Mouse (Mus musculus) heart, embryonic 11.5 days (tissue): ENCODE measurements around the gene Sept3. TPM values are rescaled to one million over a fixed set of nuclear protein-coding genes. Genes with fewer than 3 reads are reported as not detected.

ENCODE experiments used
- ATAC-seq: fragments of 200-750 bp; cut with Nextera tagmentation; replicated peaks from 2 replicates; pipeline ENCODE4 v1.8.0; 2017; ENCODE audit warnings: moderate library complexity; ENCODE audit not compliant: insufficient number of reproducible peaks, low FRiP score, low TSS enrichment
- H3K27ac ChIP-seq: fragments of 300-500 bp; sonication (generic); 2 replicates; pipeline ENCODE4 v1.5.1; 2014; ENCODE audit warnings: mild to moderate bottlenecking, low read depth, low read length
- H3K27me3 ChIP-seq: fragments of 300-500 bp; sonication (generic); 2 replicates; pipeline ENCODE4 v1.6.1; 2014; ENCODE audit warnings: mild to moderate bottlenecking, low read length, mixed read lengths; ENCODE audit not compliant: control insufficient read depth, insufficient read depth
- H3K36me3 ChIP-seq: fragments of 300-500 bp; sonication (generic); 2 replicates; pipeline ENCODE4 v1.6.1; 2014; ENCODE audit warnings: mild to moderate bottlenecking, low read length, moderate library complexity, mixed read lengths; ENCODE audit not compliant: control insufficient read depth, insufficient read depth
- H3K4me1 ChIP-seq: fragments of 300-500 bp; sonication (generic); 2 replicates; pipeline ENCODE4 v1.6.1; 2014; ENCODE audit warnings: low read length; ENCODE audit not compliant: control insufficient read depth, insufficient read depth
- H3K4me2 ChIP-seq: fragments of 300-500 bp; sonication (generic); 2 replicates; pipeline ENCODE4 v1.6.1; 2014; ENCODE audit warnings: mild to moderate bottlenecking, moderate library complexity
- H3K4me3 ChIP-seq: fragments of 300-500 bp; sonication (generic); 2 replicates; pipeline ENCODE4 v1.5.1; 2014; ENCODE audit warnings: low read depth, low read length
- H3K9ac ChIP-seq: fragments of 300-500 bp; sonication (generic); 2 replicates; pipeline ENCODE4 v1.6.1; 2014; ENCODE audit warnings: mild to moderate bottlenecking, low read depth, low read length, moderate library complexity
- H3K9me3 ChIP-seq: fragments of 300-500 bp; sonication (generic); replicated peaks from 2 replicates; pipeline ENCODE4 v1.6.1; 2016; ENCODE audit warnings: low read length; ENCODE audit not compliant: control insufficient read depth
- WGBS: fragments of 180-500 bp; shearing (Covaris S2); extraction: QIAGEN DNeasy Blood & Tissue Kit; methylation state at CpG from one replicate; pipeline ENCODE4 v1.1.7; 2014; ENCODE audit not compliant: insufficient replicate concordance; 5-methylcytosine and 5-hydroxymethylcytosine counted together
- polyA plus RNA-seq: library from polyadenylated mRNA; unstranded; fragments of >200 nt; fragmentation: Nextera tagmentation; extraction: Ambion mirVana; gene quantifications from 2 replicates; pipeline ENCODE4 v1.2.1, GENCODE M21; 2014

Sept3 gene
- polyA plus RNA-seq, 1 experiment from 2014 or later, result 6.2 TPM

GRCm38 (mm10) chr15:82343368-82344287 lies 68.9 kb downstream of the Sept3 start:
- H3K27ac ChIP-seq, result peak overlapping the region; percentile 60
- H3K4me3 ChIP-seq, result no peak overlapping the region
- peaks cover 30% of the 10 kb centered on the region for H3K4me1 ChIP-seq
- no peaks in the 10 kb centered on the region for H3K9me3 ChIP-seq
- peaks cover 8% of the 10 kb centered on the region for H3K36me3 ChIP-seq
- no peaks in the 10 kb centered on the region for H3K27me3 ChIP-seq
- H3K4me2 ChIP-seq, result peak overlapping the region; percentile 23; the same call in 1 of the 2 replicates
- no peak for ATAC-seq
- WGBS, result 87% methylated on average over 27 of the region's 27 CpGs
- H3K9ac ChIP-seq, result no peak overlapping the region

Other genes starting within 250 kb of the Sept3 start
- gene Desi1, start 241.0 kb upstream of the Sept3 start, polyA plus RNA-seq, result 23.8 TPM in 2 replicates
- 193 and 203 TPM in 2 replicates for gene Snu13, start 227.3 kb upstream of the Sept3 start, polyA plus RNA-seq
- not detected in 2 replicates for gene 4930407I10Rik, start 215.7 kb upstream of the Sept3 start, polyA plus RNA-seq
- gene Mei1, start 204.9 kb upstream of the Sept3 start, polyA plus RNA-seq, result not detected in 2 replicates
- gene Ccdc134, start 147.0 kb upstream of the Sept3 start, polyA plus RNA-seq, result 9.5 and 9.6 TPM in 2 replicates
- gene Srebf2, start 127.7 kb upstream of the Sept3 start, polyA plus RNA-seq, result 82.3 and 88.1 TPM in 2 replicates
- 0.07 TPM in 1 of 2 replicates, not detected in the other for gene Shisa8, start 62.1 kb upstream of the Sept3 start, polyA plus RNA-seq
- gene Tnfrsf13c, start 50.5 kb upstream of the Sept3 start, polyA plus RNA-seq, result 0.29 TPM in 1 of 2 replicates, not detected in the other
- gene Cenpm, start 30.1 kb upstream of the Sept3 start, polyA plus RNA-seq, result 59.7 and 67.3 TPM in 2 replicates
- gene 1500009C09Rik, start 22.5 kb upstream of the Sept3 start, polyA plus RNA-seq, result not detected in 2 replicates
- 0.40 and 0.56 TPM in 2 replicates for gene Wbp2nl, start 24.1 kb downstream of the Sept3 start, polyA plus RNA-seq
- gene Naga, start 64.0 kb downstream of the Sept3 start, polyA plus RNA-seq, result 33.4 and 38.7 TPM in 2 replicates
- gene Pheta2, start 64.0 kb downstream of the Sept3 start, polyA plus RNA-seq, result 10.0 and 11.3 TPM in 2 replicates
- gene Smdt1, start 64.1 kb downstream of the Sept3 start, polyA plus RNA-seq, result 320 and 330 TPM in 2 replicates
- gene Ndufa6, start 79.4 kb downstream of the Sept3 start, polyA plus RNA-seq, result 462 and 487 TPM in 2 replicates
- 4.1 and 4.4 TPM in 2 replicates for gene Cyp2d22, start 105.4 kb downstream of the Sept3 start, polyA plus RNA-seq
- gene Cyp2d11, start 119.1 kb downstream of the Sept3 start, polyA plus RNA-seq, result not detected in 2 replicates
- 0.40 TPM in 1 of 2 replicates, not detected in the other for gene Cyp2d10, start 132.3 kb downstream of the Sept3 start, polyA plus RNA-seq
- not detected in 2 replicates for gene Cyp2d9, start 158.5 kb downstream of the Sept3 start, polyA plus RNA-seq